Mouse (Mus musculus): ENCODE results near the gene S1pr2.
"Not testable (repeated sequence)": the region's sequence is repeated elsewhere in the genome, so short reads cannot be mapped to it uniquely, and the experiment has no call there.

The S1pr2 gene

DNA sequence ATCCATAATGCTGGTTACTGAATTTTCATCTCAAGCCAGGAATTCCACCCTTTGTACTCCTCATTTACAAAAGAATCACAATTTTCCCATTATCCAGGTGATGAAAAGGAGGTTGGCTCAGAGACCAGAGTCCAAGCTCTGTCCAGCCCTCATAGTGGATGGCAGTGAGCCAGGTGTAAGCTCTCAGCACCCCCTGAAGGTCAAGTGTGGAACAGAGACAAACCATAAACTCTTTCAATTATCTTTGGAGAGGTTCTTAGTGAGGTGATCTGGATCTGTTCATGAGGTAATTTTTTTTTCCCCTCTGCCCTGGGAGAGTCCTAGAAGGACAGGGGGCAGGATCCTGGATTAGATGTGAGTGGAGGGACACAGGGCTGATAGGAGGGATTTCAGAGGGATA is 24.2 kb upstream of the S1pr2 start:
- no peak for DNase-seq (ENCODE audit: low spot score in 2 of 2)

DNA sequence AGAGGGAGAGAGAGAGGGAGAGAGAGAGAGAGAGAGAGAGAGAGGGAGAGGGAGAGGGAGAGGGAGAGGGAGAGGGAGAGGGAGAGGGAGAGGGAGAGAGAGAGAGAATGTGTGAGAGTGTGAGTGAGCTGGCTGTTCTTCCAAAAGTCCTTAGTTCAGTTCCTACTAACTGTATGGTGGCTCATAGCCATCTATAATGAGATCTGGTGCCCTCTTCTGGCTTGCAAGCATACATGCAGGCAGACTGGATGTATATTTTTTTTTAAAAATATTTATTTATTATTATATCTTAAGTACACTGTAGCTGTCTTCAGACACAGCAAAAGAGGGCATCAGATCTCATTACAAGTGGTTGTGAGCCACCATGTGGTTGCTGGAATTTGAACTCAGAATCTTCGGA is 21.8 kb upstream of the S1pr2 start:
- DNase-seq (ENCODE audit: low spot score in 2 of 2): not testable (repeated sequence)

DNA sequence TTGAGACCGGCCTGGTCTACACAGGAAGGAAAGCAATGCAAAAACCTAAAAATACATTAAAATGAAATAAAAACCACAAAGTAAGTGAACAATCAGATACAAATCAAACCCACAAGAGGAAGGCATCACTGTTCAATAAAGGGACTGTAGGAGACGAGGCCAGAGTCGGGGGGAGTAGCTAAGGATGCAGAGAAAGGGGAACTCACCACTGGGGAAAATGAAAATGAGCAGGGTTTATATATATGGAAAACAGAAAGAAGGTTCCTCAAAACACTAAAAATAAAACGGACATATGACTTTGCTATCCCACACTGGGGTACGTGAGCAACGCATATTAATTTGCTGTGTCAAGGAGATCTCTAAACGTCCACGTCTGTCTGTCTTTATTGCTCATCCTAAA is 20.5 kb upstream of the S1pr2 start:
- no peak for DNase-seq (ENCODE audit: low spot score in 2 of 2)

DNA sequence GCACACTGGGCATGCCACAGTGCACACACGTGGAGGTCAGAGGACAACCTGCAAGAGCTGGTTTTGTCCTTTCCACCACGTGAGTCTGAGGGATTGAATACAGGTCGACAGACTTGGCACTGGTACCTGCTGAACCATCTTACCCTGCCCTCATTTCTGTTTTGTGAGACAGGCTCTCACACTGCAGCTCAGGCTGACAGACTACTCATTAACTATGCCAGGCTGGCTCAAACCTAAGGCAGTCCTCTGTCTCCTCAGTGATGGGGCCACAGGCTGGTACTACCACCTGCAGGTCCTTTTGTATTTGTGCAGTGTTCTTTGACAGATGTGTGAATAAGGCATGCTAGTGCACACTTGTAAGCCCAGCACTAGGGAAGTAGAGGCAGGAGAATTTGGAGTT is 18.5 kb upstream of the S1pr2 start:
- DNase-seq (ENCODE audit: low spot score in 2 of 2): no peak

DNA sequence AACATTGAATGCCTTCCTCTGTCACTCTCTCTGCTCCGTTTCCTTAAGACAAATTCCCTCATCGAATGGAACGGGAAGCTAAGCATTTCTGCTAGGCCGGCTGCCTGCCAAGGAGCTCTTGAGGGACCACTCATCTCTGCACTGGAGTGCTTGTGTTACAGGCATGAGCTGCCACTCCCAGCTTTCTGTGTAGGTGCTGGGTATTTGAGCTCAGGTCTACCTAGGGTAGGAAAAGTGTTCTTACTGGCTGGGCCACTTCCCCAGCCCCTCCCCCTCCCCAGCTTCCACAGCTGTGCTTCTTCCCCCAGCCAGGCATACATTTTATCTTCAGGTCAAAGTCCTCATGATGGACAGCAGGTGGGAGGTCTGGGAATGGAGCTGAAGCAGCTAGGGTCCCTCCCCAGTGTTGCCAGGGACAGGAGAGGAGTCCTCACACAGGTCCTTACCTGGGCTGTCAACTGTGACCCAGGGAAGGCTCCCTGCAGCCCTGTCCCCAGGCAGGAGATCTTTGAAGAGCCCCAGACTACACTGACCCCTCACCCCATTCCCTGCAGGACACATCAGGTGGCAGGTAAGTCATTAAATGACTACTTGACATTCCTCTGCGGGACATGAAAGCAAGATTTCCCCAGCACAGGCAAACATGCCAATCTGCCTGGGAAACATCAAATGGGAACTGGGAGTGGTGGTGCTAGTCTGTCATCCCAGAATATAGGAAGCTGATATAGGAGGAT is 16.8 kb upstream of the S1pr2 start:
- DNase-seq (ENCODE audit: low spot score in 2 of 2): no peak

DNA sequence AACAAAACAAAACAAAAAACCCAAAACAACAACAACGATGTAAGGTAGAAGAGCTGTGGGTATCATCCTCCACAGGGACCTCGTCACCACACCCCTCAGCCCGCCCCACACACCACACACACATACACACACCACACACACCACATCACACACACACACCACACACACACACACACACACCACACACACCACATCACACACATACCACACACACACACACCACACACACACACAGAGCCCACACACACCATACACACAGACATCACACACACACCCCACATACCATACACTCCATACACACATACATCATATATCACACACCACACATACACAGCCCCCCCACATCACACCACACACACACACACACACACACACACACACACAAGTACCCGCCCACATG is 15.0 kb upstream of the S1pr2 start:
- DNase-seq (ENCODE audit: low spot score in 2 of 2): no peak

DNA sequence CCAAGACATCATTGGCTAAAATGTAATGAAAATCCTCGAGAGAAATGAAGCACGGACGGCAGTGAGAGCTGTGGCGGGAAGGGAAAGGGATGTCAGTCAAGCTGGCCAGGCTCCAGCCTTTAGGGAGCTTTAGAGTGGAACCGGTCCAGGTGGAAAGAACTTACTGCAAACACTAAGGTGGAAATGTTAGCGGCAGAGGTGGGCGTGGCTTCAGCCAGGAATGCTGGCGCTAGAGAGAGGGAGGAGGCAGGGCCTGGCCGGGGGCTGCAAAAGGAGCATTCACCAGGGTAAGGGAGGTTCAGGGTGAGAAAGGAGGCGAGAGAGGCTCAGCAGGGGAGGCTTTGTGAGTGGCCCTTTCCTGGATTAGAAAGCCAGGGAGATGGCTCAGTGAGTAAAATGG is 14.3 kb upstream of the S1pr2 start:
- DNase-seq (ENCODE audit: low spot score in 2 of 2): no peak

DNA sequence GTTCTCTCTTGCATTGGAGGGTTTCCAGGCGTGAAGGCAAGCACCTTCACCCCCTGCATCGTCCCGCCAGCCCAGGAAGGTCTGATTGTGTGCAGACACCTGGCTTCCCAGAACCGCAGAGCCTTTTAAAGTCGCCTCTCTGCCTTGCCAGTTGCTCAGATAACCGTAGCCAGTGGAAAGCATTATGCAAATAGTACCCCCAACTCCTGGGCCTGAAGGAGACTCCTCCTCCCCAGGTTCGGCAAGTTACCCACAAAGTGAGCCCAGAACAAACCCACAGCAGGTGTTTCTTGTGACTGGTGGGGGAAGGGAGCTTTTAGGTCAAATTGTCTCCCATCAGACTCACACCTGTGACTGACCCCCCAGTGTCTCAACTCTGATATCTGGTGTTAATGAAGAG is 11.4 kb upstream of the S1pr2 start:
- no peak for DNase-seq (ENCODE audit: low spot score in 2 of 2)

DNA sequence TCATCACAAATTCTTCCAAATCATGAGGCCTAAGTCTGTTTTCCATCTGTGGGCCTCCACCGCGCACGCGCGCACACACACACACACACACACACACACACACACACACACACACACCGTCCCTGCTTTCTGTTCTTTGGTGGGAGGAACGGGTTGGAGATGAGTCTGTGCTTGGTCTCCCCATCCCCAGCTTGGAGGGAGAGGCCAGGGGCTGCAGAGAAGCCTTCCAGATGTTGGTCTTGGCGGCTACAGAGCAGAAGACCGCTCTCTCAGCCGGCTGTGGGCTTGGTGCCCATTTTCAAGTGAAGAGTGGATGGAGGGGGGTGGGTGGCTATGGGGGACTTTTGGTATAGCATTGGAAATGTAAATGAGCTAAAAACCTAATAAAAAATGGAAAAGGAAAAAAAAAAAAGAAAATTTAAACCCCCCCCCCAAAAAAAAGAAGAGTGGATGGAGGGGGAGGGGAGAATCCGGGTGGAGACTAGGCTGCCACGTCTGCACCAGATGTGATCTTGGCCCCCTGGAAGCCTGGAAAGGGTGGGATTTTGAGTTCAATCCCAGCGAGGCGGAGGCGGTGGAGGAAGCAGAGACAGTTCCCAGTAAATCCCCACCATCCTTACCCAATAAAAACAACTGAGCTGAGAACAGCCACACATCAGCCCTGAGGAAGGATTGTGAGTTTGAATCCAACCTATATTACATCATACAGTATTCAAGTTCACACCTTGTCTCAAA is 10.5 kb upstream of the S1pr2 start:
- DNase-seq (ENCODE audit: low spot score in 2 of 2): no peak

DNA sequence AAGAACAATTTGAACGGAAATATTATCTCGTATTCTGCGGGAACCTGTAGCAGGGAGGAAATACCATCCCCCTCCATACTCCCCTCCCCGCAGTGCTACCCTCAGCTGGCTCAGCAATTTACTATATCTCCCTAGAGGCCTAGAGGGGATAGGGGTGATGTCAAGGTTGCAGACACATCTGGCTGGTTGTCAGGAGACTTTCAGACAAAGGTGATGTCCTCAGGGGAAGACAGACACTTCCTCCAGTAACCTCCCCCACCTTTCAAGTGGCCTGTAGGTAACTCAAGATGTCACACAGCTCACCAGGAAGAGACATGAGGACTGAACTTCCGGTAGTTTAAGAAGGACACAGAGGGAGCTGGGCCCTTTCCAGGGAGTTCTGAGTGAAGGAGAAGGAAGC is 6.6 kb upstream of the S1pr2 start:
- DNase-seq (ENCODE audit: low spot score in 2 of 2): no peak

DNA sequence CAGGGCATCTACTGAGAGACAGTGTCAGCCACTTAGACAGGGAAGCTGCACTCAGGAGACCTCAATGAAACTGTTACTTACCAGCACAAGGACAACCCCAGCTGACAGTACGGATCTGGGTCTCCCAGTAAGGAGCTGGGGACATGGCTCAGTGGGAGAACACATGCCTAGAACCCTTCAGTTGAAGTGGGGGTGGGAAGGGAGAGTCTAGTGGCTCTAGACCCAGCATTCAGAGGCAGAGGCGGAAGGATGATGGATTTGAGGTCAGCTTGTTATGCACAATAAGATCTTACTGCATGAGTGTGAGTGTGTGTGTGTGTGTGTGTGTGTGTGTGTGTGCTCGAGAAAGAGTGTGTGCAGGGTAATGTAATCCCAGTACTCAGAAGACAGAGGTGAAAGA is 5.6 kb upstream of the S1pr2 start:
- no peak for DNase-seq (ENCODE audit: low spot score in 2 of 2)

DNA sequence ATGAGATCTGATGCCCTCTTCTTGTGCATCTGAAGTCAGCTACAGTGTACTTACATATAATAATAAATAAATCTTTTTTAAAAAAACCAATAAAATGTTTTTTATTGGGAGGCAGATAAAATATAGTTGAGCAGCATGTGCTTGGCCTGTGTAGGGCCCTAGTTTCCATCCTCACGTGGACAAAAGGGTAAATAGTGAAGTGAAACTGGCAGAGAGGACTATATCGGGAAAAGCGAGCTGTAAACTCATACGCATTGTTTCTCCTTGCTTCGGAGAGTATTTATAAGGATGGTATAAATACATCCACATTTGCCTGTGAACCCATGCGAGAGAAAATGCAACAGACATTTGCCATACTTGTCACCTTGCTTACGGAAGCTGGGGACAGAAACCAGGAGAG is 3.2 kb upstream of the S1pr2 start:
- no peak for DNase-seq (ENCODE audit: low spot score in 2 of 2)

DNA sequence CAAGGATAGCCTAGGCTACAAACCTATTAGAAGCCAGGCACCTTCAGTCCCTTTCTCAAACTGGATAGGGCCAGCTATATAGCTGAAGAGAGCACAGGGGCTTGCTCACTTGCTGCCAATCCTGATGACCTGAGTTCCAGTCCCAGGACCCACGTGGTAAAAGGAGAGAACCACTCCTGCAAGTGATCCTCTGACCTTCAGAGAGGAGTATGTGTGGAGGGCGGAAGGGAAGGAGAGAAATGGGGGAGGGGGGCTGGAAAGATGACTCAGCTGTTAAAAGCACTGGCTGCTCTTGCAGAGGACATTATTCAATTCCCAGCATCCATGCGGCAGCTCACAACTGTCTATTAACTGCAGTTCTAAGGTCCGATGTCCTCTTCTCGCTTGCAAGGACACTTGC is 2.6 kb upstream of the S1pr2 start:
- no peak for DNase-seq (ENCODE audit: low spot score in 2 of 2)

DNA sequence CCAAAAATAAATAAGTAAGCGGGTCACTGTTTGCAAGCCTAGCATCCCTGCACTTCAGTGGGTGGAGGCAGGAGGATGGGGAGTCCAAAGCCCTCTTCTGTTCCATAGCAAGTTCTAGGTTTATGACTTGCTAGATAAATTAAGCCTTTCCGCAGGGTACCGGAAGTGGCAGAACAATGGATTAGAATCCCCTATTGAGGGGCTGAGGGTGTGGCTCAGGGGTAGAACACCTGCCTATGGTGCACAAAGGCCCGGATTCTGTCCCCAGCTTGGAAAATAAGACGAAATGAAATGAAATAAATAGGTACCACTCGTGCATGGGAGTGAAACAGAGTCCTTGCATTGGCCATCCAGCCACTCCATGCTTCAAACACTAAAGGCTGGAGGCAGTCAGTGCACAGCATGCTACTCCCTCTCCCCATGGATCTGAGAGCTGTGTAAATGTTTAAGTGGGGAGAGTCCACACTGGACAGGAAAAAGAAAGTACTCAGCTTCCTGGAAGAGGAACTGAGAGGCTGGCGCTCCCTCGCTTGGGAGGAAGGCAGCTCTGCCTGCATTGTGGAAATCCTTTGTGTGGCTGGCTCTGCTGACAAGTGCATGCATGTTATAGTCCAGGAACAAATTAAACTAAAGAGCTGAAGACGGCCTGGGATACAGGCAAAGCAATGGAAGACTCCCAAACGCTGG is 2.0 kb upstream of the S1pr2 start:
- no peak for DNase-seq (ENCODE audit: low spot score in 2 of 2)

DNA sequence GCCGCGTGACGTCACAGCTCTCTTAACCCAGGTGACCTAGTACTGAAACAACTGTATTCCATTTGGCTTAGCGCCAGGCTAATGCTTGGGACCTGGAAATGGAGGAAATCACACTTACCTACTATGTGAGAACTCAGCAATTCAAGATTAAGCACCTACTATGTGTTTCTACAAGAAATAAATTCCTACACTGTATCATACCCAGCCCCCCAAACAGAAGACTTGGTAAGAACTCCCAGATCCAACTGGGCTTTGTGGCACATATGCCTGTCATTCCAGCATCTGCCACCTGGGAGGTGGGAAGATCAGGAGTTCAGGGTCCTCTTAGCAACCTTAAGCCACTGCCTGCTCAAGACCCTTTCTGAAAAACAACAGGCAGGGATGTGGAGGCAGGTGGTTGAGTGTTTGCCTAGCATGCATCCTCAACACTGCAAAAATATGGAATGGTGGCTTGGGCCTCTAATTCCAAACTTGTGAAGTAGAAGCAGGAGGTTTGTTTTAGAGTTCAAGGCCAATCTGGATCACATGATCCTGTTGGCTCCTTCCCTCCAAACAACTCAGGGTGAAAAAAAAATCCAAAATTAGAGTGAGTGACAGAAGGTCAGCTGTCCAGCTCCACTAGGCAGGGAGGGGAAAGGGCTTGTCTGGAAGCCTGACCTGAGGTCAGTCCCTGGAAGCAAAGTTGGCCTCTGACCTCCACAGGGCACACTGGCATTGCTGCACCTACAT is 544 bp upstream of the S1pr2 start:
- DNase-seq (ENCODE audit: low spot score in 2 of 2): no peak

DNA sequence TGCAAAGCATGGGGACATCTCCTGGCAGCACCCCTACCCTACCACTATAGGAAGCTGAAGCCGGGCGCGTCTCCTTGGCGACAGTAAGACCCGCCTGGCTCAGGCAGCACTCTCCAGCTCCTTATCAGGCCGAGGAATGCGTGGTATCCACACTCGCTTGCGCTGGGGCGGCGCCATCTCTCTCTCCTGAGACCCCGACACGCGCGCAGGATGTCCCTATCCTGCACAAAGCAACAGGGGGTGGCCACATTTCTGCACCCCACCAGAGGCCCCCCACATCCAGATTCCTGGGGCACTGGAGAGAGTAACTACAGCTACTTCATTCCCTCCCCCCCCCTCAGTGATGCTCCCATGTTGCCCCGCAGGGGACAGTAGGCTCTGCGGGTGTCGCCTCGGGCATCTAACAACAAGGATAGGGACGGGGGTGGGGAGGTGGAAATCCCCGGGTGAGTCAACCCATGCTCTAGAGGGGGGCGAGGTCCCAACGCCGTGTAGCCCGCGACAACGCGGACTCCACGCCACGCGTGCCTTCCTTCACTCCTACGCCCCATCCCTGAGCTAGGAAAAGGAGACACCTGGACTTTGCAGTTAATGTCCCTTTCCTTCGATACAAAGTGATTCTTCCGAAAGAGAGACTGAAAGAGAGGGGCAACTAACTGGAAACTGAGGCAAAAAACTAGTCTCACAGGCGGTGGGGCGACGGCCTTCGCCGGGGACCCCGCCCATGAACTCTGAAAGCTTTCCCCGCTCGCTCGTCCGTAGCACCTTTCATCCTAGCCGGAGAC is 958 bp downstream of the S1pr2 start:
- DNase-seq (ENCODE audit: low spot score in 2 of 2): peak; percentile 60 to 69

DNA sequence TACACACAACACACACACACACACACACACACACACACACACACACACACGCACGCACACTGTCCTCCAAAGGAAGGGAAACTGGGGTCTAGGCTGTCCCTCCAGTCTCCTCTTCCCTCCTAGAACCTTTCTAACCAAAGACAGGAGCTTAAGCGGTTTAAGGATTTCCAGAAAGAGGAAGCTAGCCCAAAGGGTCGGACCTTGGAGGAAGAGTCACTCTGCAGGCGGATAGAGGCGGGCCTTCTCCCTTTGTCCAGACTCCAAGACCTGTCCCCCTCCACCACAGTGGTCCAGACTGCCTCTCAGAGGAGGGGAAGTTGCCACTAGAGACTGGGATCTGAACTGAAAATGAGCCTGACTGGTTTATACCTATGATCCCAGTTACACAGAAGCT is 2.9 kb downstream of the S1pr2 start:
- DNase-seq (ENCODE audit: low spot score in 2 of 2): no peak

DNA sequence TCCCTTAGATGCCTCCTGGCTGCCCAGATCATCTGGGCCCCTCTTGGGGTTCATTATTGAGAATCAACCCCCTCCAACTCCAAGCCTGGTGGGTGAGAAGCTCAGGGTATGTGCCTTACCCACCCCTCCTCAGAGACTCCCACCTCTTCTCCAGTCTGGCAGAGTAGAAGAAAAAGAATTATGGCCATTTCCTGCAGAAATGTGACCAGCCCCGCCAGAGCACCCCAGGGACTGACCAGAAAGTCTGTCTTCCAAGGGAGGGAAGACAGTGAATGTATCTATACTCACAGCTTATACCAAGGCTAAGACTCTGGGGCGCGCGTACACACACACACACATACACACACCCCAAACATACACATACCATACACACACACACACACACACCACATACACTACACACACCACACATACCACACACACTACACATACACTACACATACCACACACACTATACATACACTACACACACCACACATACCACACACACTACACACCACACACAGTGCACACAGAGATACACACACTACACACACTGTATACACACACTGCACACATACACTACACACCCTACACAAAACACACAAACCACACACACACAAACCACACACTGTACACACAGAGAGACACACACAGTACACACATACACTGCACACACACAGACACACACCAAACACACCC is 3.4 kb downstream of the S1pr2 start:
- no peak for DNase-seq (ENCODE audit: low spot score in 2 of 2)

DNA sequence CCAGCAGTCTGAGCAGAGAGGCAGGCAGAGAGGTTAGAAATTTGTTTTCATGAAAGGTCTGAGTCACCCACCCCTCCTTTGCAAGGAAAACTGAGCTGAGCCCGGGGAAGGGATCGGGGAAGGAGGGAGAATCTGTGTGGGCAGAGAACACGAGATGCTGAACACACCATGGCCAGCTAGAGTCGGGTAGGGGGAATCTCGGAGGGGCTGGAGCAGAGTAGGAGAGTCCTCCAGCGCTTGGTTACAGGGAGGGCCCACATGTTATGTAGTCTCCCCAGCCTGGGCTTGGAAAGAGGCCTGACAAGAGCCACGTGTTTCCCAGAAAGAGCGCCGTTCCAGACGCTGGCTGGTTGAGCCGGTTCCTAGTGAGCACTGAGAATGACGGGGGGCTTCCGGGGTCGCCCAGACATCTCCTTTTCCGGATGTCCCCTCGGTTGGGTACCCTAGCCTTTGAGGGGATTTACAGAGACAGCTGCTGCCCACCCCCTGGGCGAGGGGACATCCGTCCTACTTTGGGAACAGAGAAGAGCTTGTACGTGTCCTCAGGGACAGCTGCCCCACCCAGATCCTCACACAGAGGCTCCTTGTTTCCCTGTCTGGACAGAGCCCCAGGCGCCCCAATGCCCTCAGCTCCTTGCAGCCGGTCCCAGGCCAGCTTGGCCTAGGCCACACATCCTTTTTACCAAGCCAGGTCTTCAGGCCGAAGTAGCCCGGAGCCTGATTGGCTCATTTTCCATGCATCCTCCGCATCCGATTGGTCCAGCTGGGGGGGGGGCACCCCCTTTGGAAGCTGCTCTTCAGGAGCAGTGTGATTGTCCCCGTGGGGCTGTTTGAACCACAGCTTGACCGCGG is 4.2 kb downstream of the S1pr2 start:
- DNase-seq (ENCODE audit: low spot score in 2 of 2): peak; percentile 77 to 86

DNA sequence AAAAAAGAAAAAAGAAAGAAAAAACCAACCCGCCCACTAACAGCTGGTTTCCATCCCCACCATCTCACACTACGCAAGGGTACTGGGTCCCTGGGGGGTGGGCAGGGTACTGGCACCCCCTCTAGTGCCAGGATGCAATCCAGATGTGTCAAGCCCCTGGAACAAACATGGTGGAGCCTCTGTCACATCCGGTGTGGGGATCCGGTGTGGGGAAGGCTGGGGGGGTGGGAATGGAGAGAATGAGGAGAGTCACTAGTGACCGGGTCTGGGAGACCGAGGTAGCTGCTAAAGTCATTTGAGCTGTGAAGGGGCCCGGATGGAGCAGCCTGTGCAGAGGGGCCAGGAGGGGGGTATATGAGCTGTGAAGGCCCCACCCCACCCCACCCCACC is 4.8 kb downstream of the S1pr2 start:
- no peak for DNase-seq (ENCODE audit: low spot score in 2 of 2)
